Mouse (Mus musculus): Measurements from ENCODE around the gene Gnb3. TPM values are rescaled to one million over a fixed set of nuclear protein-coding genes. Genes with fewer than 3 reads are reported as not detected.

Gene Gnb3
- polyA plus RNA-seq, 1 experiment from 2014 or later: 0.22 TPM

- ATAC-seq (ENCODE audit: low FRiP score) (no peak), DNase-seq (ENCODE audit: low spot score) (no peak)
- H3K4me3 ChIP-seq (ENCODE audit: low read depth, low read length): peak overlapping the region; percentile 54
- H3K9ac ChIP-seq (ENCODE audit: low read depth, low read length): peak overlapping the region; percentile 76
- peaks cover 19% of the 10 kb centered on the region for H3K4me1 ChIP-seq (replicated peaks; ENCODE audit: control insufficient read depth, insufficient read depth, low read length)
- 39% methylated on average over 13 of the region's 14 CpGs for WGBS
- H3K27ac ChIP-seq (ENCODE audit: low read depth, low read length): peak overlapping the region; percentile 78
- H3K4me2 ChIP-seq (replicated peaks; ENCODE audit: low read depth, low read length): peak overlapping the region; percentile 98
- H3K9me3 ChIP-seq (ENCODE audit: control insufficient read depth, low read length): no peaks in the 10 kb centered on the region
- no peaks in the 10 kb centered on the region for H3K27me3 ChIP-seq (ENCODE audit: control insufficient read depth, insufficient read depth, low read length)
- no peaks in the 10 kb centered on the region for H3K36me3 ChIP-seq (ENCODE audit: control insufficient read depth, insufficient read depth, low read length)
These were observed 30.1 kb downstream of the Gnb3 start for GRCm38 (mm10) chr6:124809775-124810538.

DNA sequence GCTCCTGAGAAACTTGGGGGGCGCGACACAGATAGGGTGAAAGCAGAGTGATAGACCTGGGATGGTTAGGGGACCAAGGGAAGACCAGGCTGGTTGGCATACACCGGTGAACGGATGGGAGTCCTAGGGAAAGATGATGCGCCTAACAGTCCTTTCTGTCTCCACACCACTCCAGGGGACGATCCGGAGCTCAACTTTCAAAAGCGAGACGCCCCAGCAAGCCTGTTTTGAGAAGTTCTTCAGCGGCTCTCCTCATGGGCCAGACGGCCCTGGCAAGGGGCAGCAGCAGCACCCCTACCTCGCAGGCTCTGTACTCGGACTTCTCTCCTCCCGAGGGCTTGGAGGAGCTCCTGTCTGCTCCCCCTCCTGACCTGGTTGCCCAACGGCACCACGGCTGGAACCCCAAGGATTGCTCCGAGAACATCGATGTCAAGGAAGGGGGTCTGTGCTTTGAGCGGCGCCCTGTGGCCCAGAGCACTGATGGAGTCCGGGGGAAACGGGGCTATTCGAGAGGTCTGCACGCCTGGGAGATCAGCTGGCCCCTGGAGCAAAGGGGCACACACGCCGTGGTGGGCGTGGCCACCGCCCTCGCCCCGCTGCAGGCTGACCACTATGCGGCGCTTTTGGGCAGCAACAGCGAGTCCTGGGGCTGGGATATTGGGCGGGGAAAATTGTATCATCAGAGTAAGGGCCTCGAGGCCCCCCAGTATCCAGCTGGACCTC is 30.9 kb downstream of the Gnb3 start:
- H3K27ac ChIP-seq (ENCODE audit: low read depth, low read length): peak overlapping the region; percentile 78
- no peaks in the 10 kb centered on the region for H3K9me3 ChIP-seq (ENCODE audit: control insufficient read depth, low read length)
- peaks cover 16% of the 10 kb centered on the region for H3K4me1 ChIP-seq (replicated peaks; ENCODE audit: control insufficient read depth, insufficient read depth, low read length)
- peak overlapping the region; percentile 76 for H3K9ac ChIP-seq (ENCODE audit: low read depth, low read length)
- peak; percentile 88 for DNase-seq (ENCODE audit: low spot score)
- 0% methylated on average over 35 of the region's 35 CpGs for WGBS
- peak overlapping the region; percentile 54 for H3K4me3 ChIP-seq (ENCODE audit: low read depth, low read length)
- peak; percentile 15 for ATAC-seq (ENCODE audit: low FRiP score)
- peak overlapping the region; percentile 98 for H3K4me2 ChIP-seq (replicated peaks; ENCODE audit: low read depth, low read length)
- no peaks in the 10 kb centered on the region for H3K27me3 ChIP-seq (ENCODE audit: control insufficient read depth, insufficient read depth, low read length)
- no peaks in the 10 kb centered on the region for H3K36me3 ChIP-seq (ENCODE audit: control insufficient read depth, insufficient read depth, low read length)

DNA sequence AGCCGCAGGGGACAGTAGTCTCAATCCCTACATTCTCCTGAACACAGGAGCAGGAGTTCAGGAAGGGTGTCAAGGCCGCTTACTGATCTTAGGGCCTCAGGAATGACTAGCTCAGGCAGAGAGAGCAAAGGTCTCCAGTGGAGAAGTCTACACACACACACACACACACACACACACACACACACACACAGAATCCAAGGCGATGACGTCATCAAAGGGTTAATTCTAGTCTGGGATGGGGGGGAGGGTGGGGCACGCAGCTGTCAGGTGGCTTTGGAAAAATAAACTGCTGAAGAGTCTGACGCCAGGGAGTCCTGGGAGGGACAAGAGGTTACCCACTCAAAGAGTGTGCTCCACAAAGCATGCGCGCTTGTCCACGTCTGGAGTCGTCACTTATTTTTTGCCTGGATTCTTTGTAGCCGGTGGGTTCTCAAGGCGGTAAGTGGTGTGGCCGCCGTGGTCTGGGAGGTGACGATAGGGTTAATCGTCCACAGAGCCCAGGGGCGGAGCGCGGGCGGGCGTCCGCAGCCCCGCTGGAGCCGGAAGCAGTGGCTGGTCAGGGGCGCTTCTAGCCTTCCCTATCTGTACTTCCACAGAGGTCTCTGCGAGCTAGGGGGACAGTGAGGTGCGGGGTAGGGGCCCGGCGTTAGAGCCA is 31.6 kb downstream of the Gnb3 start, which contains the start of gene Spsb2:
Spsb2 (plus strand) TSS at position 304 of the 655 bp plus-strand sequence.
- Histone ChIP-seq H3K36me3 (ENCODE audit: control insufficient read depth, insufficient read depth, low read length) (no peaks in the 10 kb centered on the region), H3K4me1 (replicated peaks; ENCODE audit: control insufficient read depth, insufficient read depth, low read length) (peaks cover 15% of the 10 kb centered on the region), H3K27ac (ENCODE audit: low read depth, low read length) (peak within 1 kb of the TSS; percentile 78), H3K27me3 (ENCODE audit: control insufficient read depth, insufficient read depth, low read length) (no peaks in the 10 kb centered on the region), H3K4me2 (replicated peaks; ENCODE audit: low read depth, low read length) (peak within 1 kb of the TSS; percentile 98), H3K4me3 (ENCODE audit: low read depth, low read length) (peak within 1 kb of the TSS; percentile 54), H3K9me3 (ENCODE audit: control insufficient read depth, low read length) (no peaks in the 10 kb centered on the region), H3K9ac (ENCODE audit: low read depth, low read length) (peak within 1 kb of the TSS; percentile 76)
- WGBS: 3% methylated on average over 29 of the region's 29 CpGs
- peak; percentile 56 for ATAC-seq (ENCODE audit: low FRiP score)
- peak; percentile 79 for DNase-seq (ENCODE audit: low spot score)

GRCm38 (mm10) chr6:124807986-124808357 is 32.1 kb downstream of the Gnb3 start:
- H3K9me3 ChIP-seq (ENCODE audit: control insufficient read depth, low read length): no peaks in the 10 kb centered on the region
- WGBS: 90% methylated on average over 6 of the region's 6 CpGs
- no peaks in the 10 kb centered on the region for H3K27me3 ChIP-seq (ENCODE audit: control insufficient read depth, insufficient read depth, low read length)
- no peaks in the 10 kb centered on the region for H3K36me3 ChIP-seq (ENCODE audit: control insufficient read depth, insufficient read depth, low read length)
- peak overlapping the region; percentile 54 for H3K4me3 ChIP-seq (ENCODE audit: low read depth, low read length)
- no peak overlapping the region for H3K9ac ChIP-seq (ENCODE audit: low read depth, low read length)
- no peak for ATAC-seq (ENCODE audit: low FRiP score)
- H3K4me1 ChIP-seq (replicated peaks; ENCODE audit: control insufficient read depth, insufficient read depth, low read length): peaks cover 15% of the 10 kb centered on the region
- peak; percentile 4 for DNase-seq (ENCODE audit: low spot score)
- no peak overlapping the region for H3K27ac ChIP-seq (ENCODE audit: low read depth, low read length)
- H3K4me2 ChIP-seq (replicated peaks; ENCODE audit: low read depth, low read length): peak overlapping the region; percentile 98

- Histone ChIP-seq H3K27me3 (ENCODE audit: control insufficient read depth, insufficient read depth, low read length) (no peaks in the 10 kb centered on the region), H3K4me3 (ENCODE audit: low read depth, low read length) (no peak overlapping the region), H3K9ac (ENCODE audit: low read depth, low read length) (no peak overlapping the region), H3K4me2 (replicated peaks; ENCODE audit: low read depth, low read length) (no peak overlapping the region), H3K4me1 (replicated peaks; ENCODE audit: control insufficient read depth, insufficient read depth, low read length) (peaks cover 12% of the 10 kb centered on the region), H3K27ac (ENCODE audit: low read depth, low read length) (no peak overlapping the region), H3K36me3 (ENCODE audit: control insufficient read depth, insufficient read depth, low read length) (no peaks in the 10 kb centered on the region), H3K9me3 (ENCODE audit: control insufficient read depth, low read length) (no peaks in the 10 kb centered on the region)
- no peak for DNase-seq (ENCODE audit: low spot score)
- ATAC-seq (ENCODE audit: low FRiP score): no peak
- 93% methylated on average over 4 of the region's 4 CpGs for WGBS
These were observed 32.7 kb downstream of the Gnb3 start for GRCm38 (mm10) chr6:124807366-124807765.

DNA sequence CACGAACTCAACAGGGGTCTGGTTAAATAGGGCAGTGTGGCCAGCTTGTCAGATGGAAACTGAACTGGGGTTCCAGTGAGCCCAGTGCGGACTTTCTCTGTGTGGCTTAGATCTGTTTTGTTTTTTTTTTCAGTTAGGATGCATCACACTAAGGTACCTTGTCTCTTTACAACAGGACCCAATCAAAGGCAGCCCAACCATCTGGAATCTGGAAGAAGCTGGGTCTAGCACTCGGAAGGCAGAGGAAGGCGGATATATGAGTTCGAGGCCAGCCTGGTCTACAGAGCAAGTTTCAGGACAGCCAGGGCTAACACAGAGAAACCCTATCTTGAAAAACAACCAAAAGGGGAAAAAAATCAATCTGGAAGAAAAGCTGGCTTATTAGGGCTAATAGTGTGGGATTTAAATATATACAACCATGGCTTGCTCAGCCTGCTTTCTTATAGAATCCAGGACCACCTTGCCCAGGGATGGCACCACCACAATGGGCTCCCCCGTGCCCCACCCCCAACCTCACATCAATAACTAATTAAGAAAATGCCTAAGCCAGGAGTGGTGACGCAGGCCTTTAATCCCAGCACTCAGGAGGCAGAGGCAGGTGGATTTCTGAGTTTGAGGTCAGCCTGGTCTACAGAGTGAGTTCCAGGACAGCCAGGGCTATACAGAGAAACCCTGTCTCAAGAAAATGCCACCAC is 33.5 kb downstream of the Gnb3 start:
- Histone ChIP-seq H3K4me3 (ENCODE audit: low read depth, low read length) (no peak overlapping the region), H3K36me3 (ENCODE audit: control insufficient read depth, insufficient read depth, low read length) (no peaks in the 10 kb centered on the region), H3K4me2 (replicated peaks; ENCODE audit: low read depth, low read length) (peak overlapping the region; percentile 59), H3K27me3 (ENCODE audit: control insufficient read depth, insufficient read depth, low read length) (no peaks in the 10 kb centered on the region), H3K4me1 (replicated peaks; ENCODE audit: control insufficient read depth, insufficient read depth, low read length) (peaks cover 12% of the 10 kb centered on the region), H3K27ac (ENCODE audit: low read depth, low read length) (peak overlapping the region; percentile 2; the same call in 1 of the 2 replicates), H3K9ac (ENCODE audit: low read depth, low read length) (no peak overlapping the region), H3K9me3 (ENCODE audit: control insufficient read depth, low read length) (no peaks in the 10 kb centered on the region)
- DNase-seq (ENCODE audit: low spot score) (no peak), ATAC-seq (ENCODE audit: low FRiP score) (no peak)
- 76% methylated on average over 7 of the region's 7 CpGs for WGBS

DNA sequence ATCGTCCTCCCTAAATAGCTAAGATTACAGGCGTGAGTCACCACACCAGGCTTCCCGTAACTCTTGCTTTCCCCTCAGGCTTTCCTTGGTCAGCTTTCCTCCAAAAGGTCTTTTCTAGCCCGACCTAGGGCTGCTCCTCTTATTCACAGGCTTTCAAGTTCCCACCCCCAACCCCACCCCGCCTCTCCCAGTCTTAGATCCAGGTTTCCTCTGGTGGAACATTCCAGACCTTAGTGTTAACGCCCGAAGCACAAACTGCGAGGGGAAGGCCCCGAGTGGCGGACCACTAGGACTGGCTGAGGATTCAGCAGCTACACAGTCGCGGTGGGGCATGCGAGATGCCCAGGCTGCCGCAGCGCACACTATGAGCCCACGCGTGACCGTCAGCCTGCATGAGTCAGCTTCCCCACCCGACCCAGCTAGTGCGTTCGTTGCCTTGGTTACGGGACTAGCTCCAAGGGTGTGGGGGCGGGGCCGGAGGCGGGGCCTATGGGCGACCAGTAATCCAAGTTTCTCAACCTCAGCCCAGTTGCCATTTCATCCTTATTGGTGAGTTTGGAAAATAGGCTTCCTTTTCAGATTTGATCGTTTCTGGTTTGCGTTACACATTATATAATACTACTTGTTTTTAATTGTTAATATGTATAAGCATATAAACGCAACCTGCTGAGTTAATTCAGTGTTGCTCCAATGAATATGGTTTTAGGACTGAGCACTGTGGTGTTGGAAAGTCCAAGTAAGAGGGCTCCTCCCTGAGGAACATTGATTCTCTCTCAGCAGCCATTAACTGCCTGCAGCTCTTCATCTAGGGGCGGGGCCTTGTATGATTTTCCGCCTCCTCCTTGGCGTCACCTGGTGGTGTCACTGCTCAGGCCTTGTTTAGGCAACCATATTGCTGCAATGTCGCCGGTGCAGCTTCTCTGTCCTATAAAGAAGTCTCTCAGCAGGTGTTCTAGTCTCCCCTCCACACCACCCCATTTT is 34.4 kb downstream of the Gnb3 start:
- Histone ChIP-seq H3K9me3 (ENCODE audit: control insufficient read depth, low read length) (no peaks in the 10 kb centered on the region), H3K4me2 (replicated peaks; ENCODE audit: low read depth, low read length) (peak overlapping the region; percentile 59), H3K36me3 (ENCODE audit: control insufficient read depth, insufficient read depth, low read length) (no peaks in the 10 kb centered on the region), H3K27ac (ENCODE audit: low read depth, low read length) (peak overlapping the region; percentile 2), H3K4me3 (ENCODE audit: low read depth, low read length) (peak overlapping the region; percentile 26), H3K27me3 (ENCODE audit: control insufficient read depth, insufficient read depth, low read length) (no peaks in the 10 kb centered on the region), H3K4me1 (replicated peaks; ENCODE audit: control insufficient read depth, insufficient read depth, low read length) (peaks cover 12% of the 10 kb centered on the region), H3K9ac (ENCODE audit: low read depth, low read length) (peak overlapping the region; percentile 50; the same call in 1 of the 2 replicates)
- ATAC-seq (ENCODE audit: low FRiP score) (peak; percentile 71), DNase-seq (ENCODE audit: low spot score) (peak; percentile 94)
- 3% methylated on average over 34 of the region's 34 CpGs for WGBS

All from hindbrain, embryonic 11.5 days (tissue).